Mouse (Mus musculus): Measurements from ENCODE around the gene Irf4.

The Irf4 gene

GRCm38 (mm10) chr13:30793196-30793595, 44.2 kb downstream of the Irf4 start:
- no peak for DNase-seq (ENCODE audit: inconsistent age in 2 of 2, low spot score in 1 of 2)

GRCm38 (mm10) chr13:30793616-30794015, 44.6 kb downstream of the Irf4 start:
- peak; percentile 47 to 82 for DNase-seq (ENCODE audit: inconsistent age in 2 of 2, low spot score in 1 of 2)

GRCm38 (mm10) chr13:30795960-30796359, 46.9 kb downstream of the Irf4 start:
- no peak for DNase-seq (ENCODE audit: inconsistent age in 2 of 2, low spot score in 1 of 2)

- DNase-seq (ENCODE audit: inconsistent age in 2 of 2, low spot score in 1 of 2): no peak
Observed at GRCm38 (mm10) chr13:30801886-30802285, 52.9 kb downstream of the Irf4 start.

- DNase-seq (ENCODE audit: inconsistent age in 2 of 2, low spot score in 1 of 2): peak in 1 of 2 experiments; percentile 64
Observed at GRCm38 (mm10) chr13:30802336-30802955, 53.4 kb downstream of the Irf4 start.

GRCm38 (mm10) chr13:30809240-30809639, 60.2 kb downstream of the Irf4 start:
- peak in 1 of 2 experiments; percentile 60 for DNase-seq (ENCODE audit: inconsistent age in 2 of 2, low spot score in 1 of 2)

- DNase-seq (ENCODE audit: inconsistent age in 2 of 2, low spot score in 1 of 2): no peak
Observed at GRCm38 (mm10) chr13:30813464-30813863, 64.4 kb downstream of the Irf4 start.

GRCm38 (mm10) chr13:30814256-30814655, 65.2 kb downstream of the Irf4 start:
- DNase-seq (ENCODE audit: inconsistent age in 2 of 2, low spot score in 1 of 2): peak in 1 of 2 experiments; percentile 65

Measured in adrenal gland, adult (tissue).